Comparison of ENCODE assay signal across 17 mouse cellular contexts in genomic region chr2:145460854-145461423, GRCm38 (mm10).
DNase-seq lines count a peak whose midpoint lies in the region; ATAC-seq and TF ChIP-seq lines count a peak whose summit lies in the region.
"Had no signal": no experiment of that assay in that cellular context is flagged by ENCODE, and none has a peak within 500 bp of the region (broad histone marks: within the 10 kb centered on the region; RNA-seq: fewer than 3 reads in every experiment).

No protein-coding gene starts in this region.

- no peak overlapping the region for H3K4me2 ChIP-seq in intestine, embryonic 16.5 days (ENCODE audit: low read depth, low read length)
- H3K4me2 ChIP-seq in intestine, embryonic 15.5 days (replicated peaks), result no peak overlapping the region
- no peak overlapping the region for H3K4me2 ChIP-seq in hindbrain, postnatal 0 days (ENCODE audit: low read depth, low read length)
- no peak overlapping the region for H3K4me2 ChIP-seq in kidney, embryonic 16.5 days (replicated peaks; ENCODE audit: low read depth, low read length)
- H3K4me2 ChIP-seq: lung, embryonic 15.5 days had no signal

- H3K36me3 ChIP-seq in intestine, embryonic 16.5 days (ENCODE audit: control insufficient read depth, insufficient read depth, low read length), result no peaks in the 10 kb centered on the region
- no peaks in the 10 kb centered on the region for H3K36me3 ChIP-seq in intestine, embryonic 15.5 days
- H3K36me3 ChIP-seq in hindbrain, postnatal 0 days (ENCODE audit: insufficient read depth, low read length), result no peaks in the 10 kb centered on the region
- no peaks in the 10 kb centered on the region for H3K36me3 ChIP-seq in kidney, embryonic 16.5 days (ENCODE audit: insufficient read depth, low read length)
- H3K36me3 ChIP-seq: lung, embryonic 15.5 days had no signal

- no peaks in the 10 kb centered on the region; the same call in 1 of the 2 replicates for H3K4me1 ChIP-seq in intestine, embryonic 16.5 days (ENCODE audit: control insufficient read depth, insufficient read depth, low read length)
- 0 out of 2 replicates have a peak, but pooled peaks cover 2% of the 10 kb centered on the region for H3K4me1 ChIP-seq in intestine, embryonic 15.5 days (replicated peaks)
- no peaks in the 10 kb centered on the region for H3K4me1 ChIP-seq in hindbrain, postnatal 0 days (ENCODE audit: insufficient read depth, low read length)
- H3K4me1 ChIP-seq in kidney, embryonic 16.5 days (ENCODE audit: insufficient read depth, low read length), result no peaks in the 10 kb centered on the region
- H3K4me1 ChIP-seq: lung, embryonic 15.5 days had no signal

- H3K9me3 ChIP-seq in intestine, embryonic 16.5 days (ENCODE audit: control insufficient read depth, low read length), result no peaks in the 10 kb centered on the region
- H3K9me3 ChIP-seq in intestine, embryonic 15.5 days, result no peaks in the 10 kb centered on the region
- H3K9me3 ChIP-seq in hindbrain, postnatal 0 days (ENCODE audit: low read length), result no peaks in the 10 kb centered on the region
- no peaks in the 10 kb centered on the region for H3K9me3 ChIP-seq in kidney, embryonic 16.5 days (ENCODE audit: low read length)
- H3K9me3 ChIP-seq: lung, embryonic 15.5 days; megakaryocyte, embryonic 14.5 days had no signal

- peak; percentile 36 to 38 for DNase-seq in cerebellum, postnatal 10 days
- no peak for DNase-seq in cerebellum, adult 9-11 months
- DNase-seq in R1 (ENCODE audit: low read depth, low spot score), result peak; percentile 58
- peak; percentile 49 for DNase-seq in hindbrain, postnatal 0 days (ENCODE audit: low spot score)
- DNase-seq in thymus, postnatal 4 days, result no peak
- DNase-seq: cerebellum, adult 18-20 months; heart, adult 2 months; heart, postnatal 14 days; kidney, adult 8-10 months; liver; thymus, postnatal 36 days had no signal

- no peak overlapping the region for H3K9ac ChIP-seq in intestine, embryonic 16.5 days (ENCODE audit: low read depth, low read length)
- no peak overlapping the region for H3K9ac ChIP-seq in intestine, embryonic 15.5 days
- no peak overlapping the region for H3K9ac ChIP-seq in hindbrain, postnatal 0 days (replicated peaks; ENCODE audit: low read length)
- no peak overlapping the region for H3K9ac ChIP-seq in kidney, embryonic 16.5 days (replicated peaks; ENCODE audit: low read length)
- H3K9ac ChIP-seq: lung, embryonic 15.5 days had no signal

- H3K27me3 ChIP-seq in intestine, embryonic 16.5 days (replicated peaks; ENCODE audit: control insufficient read depth, insufficient read depth, low read length), result no peaks in the 10 kb centered on the region
- H3K27me3 ChIP-seq in intestine, embryonic 15.5 days (replicated peaks), result no peaks in the 10 kb centered on the region
- no peaks in the 10 kb centered on the region for H3K27me3 ChIP-seq in hindbrain, postnatal 0 days (ENCODE audit: insufficient read depth, low read length)
- H3K27me3 ChIP-seq in kidney, embryonic 16.5 days (ENCODE audit: insufficient read depth, low read length), result no peaks in the 10 kb centered on the region
- H3K27me3 ChIP-seq: lung, embryonic 15.5 days; megakaryocyte, embryonic 14.5 days had no signal

- peak; percentile 66; the same call in 1 of the 2 replicates for ATAC-seq in intestine, embryonic 16.5 days
- ATAC-seq in intestine, embryonic 15.5 days, result no peak; the same call in 1 of the 2 replicates
- ATAC-seq in hindbrain, postnatal 0 days, result 0 out of 2 replicates have a peak, but pooled peaks have one; percentile 38
- ATAC-seq in kidney, embryonic 16.5 days (ENCODE audit: low FRiP score, low TSS enrichment), result no peak

- no peak overlapping the region for H3K27ac ChIP-seq in intestine, embryonic 16.5 days (ENCODE audit: low read length)
- H3K27ac ChIP-seq in intestine, embryonic 15.5 days, result no peak overlapping the region
- H3K27ac ChIP-seq in hindbrain, postnatal 0 days, result no peak overlapping the region
- no peak overlapping the region for H3K27ac ChIP-seq in kidney, embryonic 16.5 days (ENCODE audit: low read length)
- H3K27ac ChIP-seq: heart, adult 2 months; left cerebral cortex, adult 2 months; lung, embryonic 15.5 days had no signal

- 55% methylated on average over 3 of the region's 3 CpGs for WGBS in intestine, embryonic 16.5 days
- WGBS in intestine, embryonic 15.5 days, result 57% methylated on average over 3 of the region's 3 CpGs
- 30% methylated on average over 3 of the region's 3 CpGs for WGBS in hindbrain, postnatal 0 days
- 54% methylated on average over 3 of the region's 3 CpGs for WGBS in kidney, embryonic 16.5 days

- TF ChIP-seq CTCF in hindbrain, postnatal 0 days (IDR thresholded peaks at IDR 0.05; ENCODE audit: low read depth), result no peak

- H3K4me3 ChIP-seq in intestine, embryonic 16.5 days (ENCODE audit: low read length), result no peak overlapping the region
- H3K4me3 ChIP-seq in intestine, embryonic 15.5 days (replicated peaks), result no peak overlapping the region
- no peak overlapping the region for H3K4me3 ChIP-seq in hindbrain, postnatal 0 days (ENCODE audit: low read length)
- no peak overlapping the region for H3K4me3 ChIP-seq in kidney, embryonic 16.5 days (ENCODE audit: low read length)
- H3K4me3 ChIP-seq: heart, adult 2 months; left cerebral cortex, adult 2 months; lung, embryonic 15.5 days; megakaryocyte, embryonic 14.5 days had no signal

Comparison
In these comparisons a context has a peak if more than half of its experiments do, and no peak if none do; other contexts are left out.
1. DNase-seq: peak in cerebellum, postnatal 10 days (2 of 2), R1 (single experiment) and hindbrain, postnatal 0 days (single experiment); none in cerebellum, adult 9-11 months (single experiment) and thymus, postnatal 4 days (single experiment).
2. ATAC-seq: peak in intestine, embryonic 16.5 days (single experiment) and hindbrain, postnatal 0 days (single experiment); none in intestine, embryonic 15.5 days (single experiment) and kidney, embryonic 16.5 days (single experiment).